Mouse (Mus musculus): Measurements from ENCODE around the gene Pla2g5. TPM values are rescaled to one million over a fixed set of nuclear protein-coding genes. Genes with fewer than 3 reads are reported as not detected.
"Not testable (repeated sequence)": the region's sequence is repeated elsewhere in the genome, so short reads cannot be mapped to it uniquely, and the experiment has no call there.

Pla2g5 gene
- polyA plus RNA-seq, 1 experiment from 2014 or later = not detected

DNA sequence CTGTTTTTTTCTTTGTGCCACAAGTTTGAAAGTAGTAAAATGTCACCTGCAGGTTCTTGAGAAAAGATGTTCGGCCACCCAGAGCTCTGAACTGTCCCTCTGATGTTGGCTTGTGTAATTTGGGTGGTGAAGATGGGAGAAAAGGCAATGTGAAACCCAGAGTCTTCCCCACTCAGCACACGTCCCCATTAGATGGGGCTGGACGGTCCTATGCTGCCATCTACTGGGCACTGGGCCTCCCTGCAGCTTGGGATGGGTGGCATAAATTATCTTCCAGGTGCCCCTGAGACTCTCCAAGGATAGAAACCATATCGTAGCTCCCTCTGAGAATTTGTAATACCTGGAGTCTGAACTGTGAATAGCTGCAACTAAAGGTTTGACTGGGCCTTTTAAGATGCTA lies 11.8 kb downstream of the Pla2g5 start:
- 3% methylated on average over 4 of the region's 4 CpGs for WGBS (ENCODE audit: insufficient replicate concordance)

DNA sequence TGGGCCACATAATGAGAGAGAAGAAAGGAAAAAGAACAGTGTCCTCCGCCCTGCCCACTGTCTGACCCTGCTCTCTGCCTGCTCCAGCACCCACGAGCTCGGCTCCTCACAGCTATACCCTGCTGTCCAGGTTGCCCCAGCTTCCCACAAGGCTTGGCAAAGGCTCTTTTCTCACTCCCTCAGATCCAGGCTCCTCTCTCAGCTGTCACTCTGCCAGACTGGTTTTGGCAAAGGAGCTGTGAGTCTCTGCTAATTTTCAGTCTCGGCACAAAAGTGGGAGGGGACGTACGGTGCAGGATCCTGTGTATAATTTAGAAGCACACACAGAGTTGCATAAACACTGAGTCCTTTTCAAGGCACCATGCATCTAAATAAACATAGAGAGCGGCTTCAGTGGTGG lies 21.9 kb downstream of the Pla2g5 start:
- no peak overlapping the region for H3K4me3 ChIP-seq (ENCODE audit: low read depth, low read length)
- no peaks in the 10 kb centered on the region for H3K9me3 ChIP-seq (replicated peaks; ENCODE audit: control insufficient read depth, low read length)
- no peak for ATAC-seq (ENCODE audit: low read depth)
- WGBS (ENCODE audit: insufficient replicate concordance) = 74% methylated on average over 7 of the region's 7 CpGs
- H3K9ac ChIP-seq (ENCODE audit: low read depth, low read length) = no peak overlapping the region
- no peaks in the 10 kb centered on the region for H3K4me1 ChIP-seq (ENCODE audit: control insufficient read depth, low read depth, low read length)
- no peak overlapping the region for H3K27ac ChIP-seq (ENCODE audit: low read length)
- H3K4me2 ChIP-seq (ENCODE audit: low read depth, low read length) = no peak overlapping the region
- H3K27me3 ChIP-seq (ENCODE audit: control insufficient read depth, insufficient read depth, low read depth, low read length) = no peaks in the 10 kb centered on the region
- no peaks in the 10 kb centered on the region for H3K36me3 ChIP-seq (ENCODE audit: control insufficient read depth, insufficient read depth)

More for the DNA sequence above, 11.8 kb downstream of the Pla2g5 start:
- no peaks in the 10 kb centered on the region for H3K27me3 ChIP-seq (ENCODE audit: control insufficient read depth, insufficient read depth, low read depth, low read length)
- H3K27ac ChIP-seq (ENCODE audit: low read length) = no peak overlapping the region
- H3K36me3 ChIP-seq (ENCODE audit: control insufficient read depth, insufficient read depth) = no peaks in the 10 kb centered on the region
- H3K9ac ChIP-seq (ENCODE audit: low read depth, low read length) = no peak overlapping the region
- H3K4me2 ChIP-seq (ENCODE audit: low read depth, low read length) = no peak overlapping the region
- H3K9me3 ChIP-seq (replicated peaks; ENCODE audit: control insufficient read depth, low read length) = no peaks in the 10 kb centered on the region
- no peak for ATAC-seq (ENCODE audit: low read depth)
- H3K4me3 ChIP-seq (ENCODE audit: low read depth, low read length) = no peak overlapping the region
- no peaks in the 10 kb centered on the region for H3K4me1 ChIP-seq (ENCODE audit: control insufficient read depth, low read depth, low read length)

- no peak overlapping the region for H3K9ac ChIP-seq (ENCODE audit: low read depth, low read length)
- H3K27ac ChIP-seq (ENCODE audit: low read length) = no peak overlapping the region
- no peaks in the 10 kb centered on the region for H3K4me1 ChIP-seq (ENCODE audit: control insufficient read depth, low read depth, low read length)
- no peak overlapping the region for H3K4me2 ChIP-seq (ENCODE audit: low read depth, low read length)
- WGBS (ENCODE audit: insufficient replicate concordance) = 64% methylated on average over 8 of the region's 8 CpGs
- no peaks in the 10 kb centered on the region for H3K9me3 ChIP-seq (replicated peaks; ENCODE audit: control insufficient read depth, low read length)
- no peaks in the 10 kb centered on the region for H3K27me3 ChIP-seq (ENCODE audit: control insufficient read depth, insufficient read depth, low read depth, low read length)
- ATAC-seq (ENCODE audit: low read depth) = no peak
- no peak overlapping the region for H3K4me3 ChIP-seq (ENCODE audit: low read depth, low read length)
- no peaks in the 10 kb centered on the region for H3K36me3 ChIP-seq (ENCODE audit: control insufficient read depth, insufficient read depth)
Measured at GRCm38 (mm10) chr4:138840726-138841125, 22.6 kb downstream of the Pla2g5 start.

GRCm38 (mm10) chr4:138839806-138840205 lies 23.5 kb downstream of the Pla2g5 start:
- Histone ChIP-seq H3K4me2 (ENCODE audit: low read depth, low read length) (no peak overlapping the region), H3K4me1 (ENCODE audit: control insufficient read depth, low read depth, low read length) (no peaks in the 10 kb centered on the region), H3K27ac (ENCODE audit: low read length) (no peak overlapping the region), H3K9me3 (replicated peaks; ENCODE audit: control insufficient read depth, low read length) (no peaks in the 10 kb centered on the region), H3K27me3 (ENCODE audit: control insufficient read depth, insufficient read depth, low read depth, low read length) (no peaks in the 10 kb centered on the region), H3K36me3 (ENCODE audit: control insufficient read depth, insufficient read depth) (no peaks in the 10 kb centered on the region), H3K9ac (ENCODE audit: low read depth, low read length) (no peak overlapping the region), H3K4me3 (ENCODE audit: low read depth, low read length) (no peak overlapping the region)
- WGBS (ENCODE audit: insufficient replicate concordance) = 62% methylated on average over 6 of the region's 6 CpGs
- no peak for ATAC-seq (ENCODE audit: low read depth)

GRCm38 (mm10) chr4:138827147-138827546 lies 36.1 kb downstream of the Pla2g5 start:
- no peak for ATAC-seq (ENCODE audit: low read depth)
- no peak overlapping the region for H3K27ac ChIP-seq (ENCODE audit: low read length)

GRCm38 (mm10) chr4:138825751-138826567 lies 37.3 kb downstream of the Pla2g5 start:
- WGBS (ENCODE audit: insufficient replicate concordance) = 34% methylated on average over 18 of the region's 18 CpGs
- no peak overlapping the region for H3K4me2 ChIP-seq (ENCODE audit: low read depth, low read length)
- ATAC-seq (ENCODE audit: low read depth) = no peak

More at GRCm38 (mm10) chr4:138827147-138827546, 36.1 kb downstream of the Pla2g5 start:
- no peaks in the 10 kb centered on the region for H3K27me3 ChIP-seq (ENCODE audit: control insufficient read depth, insufficient read depth, low read depth, low read length)
- no peak overlapping the region for H3K4me3 ChIP-seq (ENCODE audit: low read depth, low read length)
- H3K9ac ChIP-seq (ENCODE audit: low read depth, low read length) = no peak overlapping the region
- WGBS (ENCODE audit: insufficient replicate concordance) = 25% methylated on average over 11 of the region's 11 CpGs
- H3K4me2 ChIP-seq (ENCODE audit: low read depth, low read length) = no peak overlapping the region
- no peaks in the 10 kb centered on the region for H3K36me3 ChIP-seq (ENCODE audit: control insufficient read depth, insufficient read depth)
- H3K9me3 ChIP-seq (replicated peaks; ENCODE audit: control insufficient read depth, low read length) = no peaks in the 10 kb centered on the region
- no peaks in the 10 kb centered on the region for H3K4me1 ChIP-seq (ENCODE audit: control insufficient read depth, low read depth, low read length)

GRCm38 (mm10) chr4:138824660-138825059 lies 38.6 kb downstream of the Pla2g5 start:
- WGBS (ENCODE audit: insufficient replicate concordance) = 73% methylated on average over 2 of the region's 2 CpGs
- Histone ChIP-seq H3K4me2 (ENCODE audit: low read depth, low read length) (no peak overlapping the region), H3K4me3 (ENCODE audit: low read depth, low read length) (no peak overlapping the region), H3K36me3 (ENCODE audit: control insufficient read depth, insufficient read depth) (no peaks in the 10 kb centered on the region), H3K27ac (ENCODE audit: low read length) (no peak overlapping the region), H3K4me1 (ENCODE audit: control insufficient read depth, low read depth, low read length) (no peaks in the 10 kb centered on the region), H3K27me3 (ENCODE audit: control insufficient read depth, insufficient read depth, low read depth, low read length) (no peaks in the 10 kb centered on the region), H3K9ac (ENCODE audit: low read depth, low read length) (no peak overlapping the region), H3K9me3 (replicated peaks; ENCODE audit: control insufficient read depth, low read length) (no peaks in the 10 kb centered on the region)
- no peak for ATAC-seq (ENCODE audit: low read depth)

More at GRCm38 (mm10) chr4:138825751-138826567, 37.3 kb downstream of the Pla2g5 start:
- H3K36me3 ChIP-seq (ENCODE audit: control insufficient read depth, insufficient read depth) = no peaks in the 10 kb centered on the region
- H3K4me3 ChIP-seq (ENCODE audit: low read depth, low read length) = no peak overlapping the region
- H3K4me1 ChIP-seq (ENCODE audit: control insufficient read depth, low read depth, low read length) = no peaks in the 10 kb centered on the region
- no peaks in the 10 kb centered on the region for H3K27me3 ChIP-seq (ENCODE audit: control insufficient read depth, insufficient read depth, low read depth, low read length)
- no peak overlapping the region for H3K27ac ChIP-seq (ENCODE audit: low read length)
- no peaks in the 10 kb centered on the region for H3K9me3 ChIP-seq (replicated peaks; ENCODE audit: control insufficient read depth, low read length)
- H3K9ac ChIP-seq (ENCODE audit: low read depth, low read length) = no peak overlapping the region

- H3K27me3 ChIP-seq (ENCODE audit: control insufficient read depth, insufficient read depth, low read depth, low read length); H3K36me3 ChIP-seq (ENCODE audit: control insufficient read depth, insufficient read depth); H3K4me1 ChIP-seq (ENCODE audit: control insufficient read depth, low read depth, low read length); H3K27ac ChIP-seq (ENCODE audit: low read length); ATAC-seq (ENCODE audit: low read depth); H3K9ac ChIP-seq (ENCODE audit: low read depth, low read length); H3K4me3 ChIP-seq (ENCODE audit: low read depth, low read length); H3K4me2 ChIP-seq (ENCODE audit: low read depth, low read length); H3K9me3 ChIP-seq (replicated peaks; ENCODE audit: control insufficient read depth, low read length): not testable (repeated sequence)
- WGBS (ENCODE audit: insufficient replicate concordance) = 51% methylated on average over 2 of the region's 2 CpGs
Measured at GRCm38 (mm10) chr4:138824161-138824560, 39.1 kb downstream of the Pla2g5 start.

DNA sequence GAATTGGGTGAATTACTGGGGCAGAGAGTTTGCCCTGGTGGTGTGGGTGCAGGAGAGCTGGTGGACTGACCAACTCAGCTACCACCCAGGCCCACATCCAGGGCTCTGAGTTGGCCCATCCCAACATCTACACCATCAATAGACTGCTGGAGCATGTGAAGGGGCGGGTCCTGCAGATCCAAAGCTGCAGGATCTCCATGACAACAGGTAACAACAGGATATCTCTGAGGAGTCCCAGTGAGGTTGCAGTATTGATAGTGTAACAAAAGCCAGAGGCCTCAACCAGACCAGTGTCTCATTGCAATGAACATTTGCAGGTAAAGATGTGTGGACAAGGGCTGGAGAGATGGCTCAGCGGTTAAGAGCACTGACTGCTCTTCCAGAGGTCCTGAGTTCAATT lies 42.2 kb downstream of the Pla2g5 start:
- H3K4me3 ChIP-seq (ENCODE audit: low read depth, low read length) = no peak overlapping the region
- no peaks in the 10 kb centered on the region for H3K4me1 ChIP-seq (ENCODE audit: control insufficient read depth, low read depth, low read length)
- H3K36me3 ChIP-seq (ENCODE audit: control insufficient read depth, insufficient read depth) = no peaks in the 10 kb centered on the region
- no peak for ATAC-seq (ENCODE audit: low read depth)
- H3K4me2 ChIP-seq (ENCODE audit: low read depth, low read length) = no peak overlapping the region
- 62% methylated on average over 2 of the region's 2 CpGs for WGBS (ENCODE audit: insufficient replicate concordance)
- no peaks in the 10 kb centered on the region for H3K9me3 ChIP-seq (replicated peaks; ENCODE audit: control insufficient read depth, low read length)
- H3K9ac ChIP-seq (ENCODE audit: low read depth, low read length) = no peak overlapping the region
- H3K27me3 ChIP-seq (ENCODE audit: control insufficient read depth, insufficient read depth, low read depth, low read length) = no peaks in the 10 kb centered on the region
- no peak overlapping the region for H3K27ac ChIP-seq (ENCODE audit: low read length)
